Mouse (Mus musculus) embryo, embryonic 11.5 days (tissue): ENCODE data around the gene Shisal2a.

ENCODE experiments used
- DNase-seq: peaks from one replicate; pipeline ENCODE4 v3.0.0-alpha.2; 2012; ENCODE audit warnings: low read depth, low spot score

Shisal2a gene

GRCm38 (mm10) chr4:108338321-108338733 lies 44.8 kb downstream of the Shisal2a start:
- no peak for DNase-seq

DNA sequence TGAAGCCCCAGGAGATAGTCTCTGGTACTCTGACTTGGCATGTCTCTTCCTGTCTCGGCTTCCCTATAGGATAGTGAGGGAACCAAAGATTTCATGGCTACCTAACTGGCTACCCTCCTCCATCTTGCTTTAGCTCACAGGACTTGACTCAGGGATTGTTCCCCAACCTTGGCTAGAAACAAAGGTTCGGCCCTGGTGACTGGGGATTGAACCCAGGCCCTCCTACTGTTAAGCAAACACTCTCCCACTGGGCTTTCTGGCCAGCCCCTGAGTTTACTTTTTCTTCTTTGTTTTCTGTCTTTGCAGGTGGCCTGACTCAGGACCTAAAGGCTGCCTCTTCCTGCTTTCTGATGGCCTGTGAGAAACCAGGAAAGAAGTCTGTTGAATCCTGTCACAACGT lies 45.3 kb downstream of the Shisal2a start:
- no peak for DNase-seq

GRCm38 (mm10) chr4:108336765-108337164 lies 46.4 kb downstream of the Shisal2a start:
- DNase-seq: no peak

DNA sequence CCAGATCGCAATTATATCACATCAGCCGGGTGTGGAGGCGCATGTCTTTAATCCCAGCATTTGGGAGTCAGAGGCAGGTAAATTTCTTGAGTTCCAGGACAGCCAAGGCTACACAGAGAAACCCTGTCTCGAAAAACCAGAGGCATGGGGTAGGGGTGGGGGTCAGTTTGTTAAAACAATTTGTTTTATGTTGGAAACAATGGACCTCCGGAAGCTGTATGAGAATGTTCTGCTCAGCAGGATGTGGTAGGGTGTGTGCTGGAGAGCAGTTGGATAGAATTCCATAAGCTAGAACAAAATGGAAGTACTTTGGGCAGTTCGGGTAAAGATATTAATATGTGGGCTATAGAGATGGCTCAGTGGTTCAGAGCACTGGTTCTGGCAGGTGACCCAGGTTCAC lies 47.7 kb downstream of the Shisal2a start:
- no peak for DNase-seq

GRCm38 (mm10) chr4:108332041-108332440 lies 51.1 kb downstream of the Shisal2a start:
- DNase-seq: no peak

DNA sequence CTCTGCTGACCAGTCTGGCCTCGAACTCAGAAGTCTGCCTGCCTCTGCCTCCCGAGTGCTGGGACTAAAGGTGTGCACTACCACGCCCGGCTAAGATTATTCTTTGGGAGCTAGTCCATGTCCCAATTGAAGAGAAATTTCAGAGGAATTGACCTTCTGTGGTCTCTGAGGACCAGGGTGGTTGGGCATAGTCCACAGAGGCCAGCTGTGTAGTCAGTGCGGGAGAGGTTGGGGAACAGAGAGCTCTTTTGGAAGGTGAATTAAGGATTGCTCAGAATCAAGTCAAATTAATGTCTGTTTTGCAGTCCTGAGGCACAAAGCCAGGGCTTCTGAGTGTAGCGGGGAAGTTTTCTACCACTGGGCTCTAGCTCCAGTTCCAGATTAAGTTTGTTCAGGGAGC lies 53.3 kb downstream of the Shisal2a start:
- no peak for DNase-seq

GRCm38 (mm10) chr4:108327730-108328484 lies 55.2 kb downstream of the Shisal2a start, which contains the start of gene Coa7:
TSS of gene Coa7 (plus strand) at chr4:108328140.
- DNase-seq: peak; percentile 97

DNA sequence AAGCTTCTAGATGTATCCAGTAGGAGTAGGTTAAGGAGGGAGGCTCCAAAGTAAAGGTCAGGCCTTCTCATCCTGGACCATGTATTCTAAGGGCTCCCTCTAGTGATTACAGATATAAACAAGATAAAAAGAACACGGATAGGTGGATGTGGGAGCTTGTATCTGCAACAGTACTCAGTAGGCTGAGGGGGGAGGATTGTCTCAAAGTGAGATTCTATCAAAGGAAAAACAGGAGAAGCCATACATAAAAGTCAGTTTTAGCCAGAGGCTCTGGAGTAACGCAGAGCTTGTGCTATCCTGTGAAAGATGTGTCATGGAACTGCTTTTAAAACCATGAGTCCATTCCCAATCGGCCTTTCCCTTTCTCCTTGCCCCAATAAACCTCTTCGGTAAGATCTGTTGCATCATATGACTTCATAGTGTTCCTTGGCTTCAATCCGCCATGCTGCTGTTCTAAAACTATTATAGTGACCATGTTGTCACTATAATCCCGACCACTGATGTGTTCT lies 56.0 kb downstream of the Shisal2a start:
- no peak for DNase-seq

DNA sequence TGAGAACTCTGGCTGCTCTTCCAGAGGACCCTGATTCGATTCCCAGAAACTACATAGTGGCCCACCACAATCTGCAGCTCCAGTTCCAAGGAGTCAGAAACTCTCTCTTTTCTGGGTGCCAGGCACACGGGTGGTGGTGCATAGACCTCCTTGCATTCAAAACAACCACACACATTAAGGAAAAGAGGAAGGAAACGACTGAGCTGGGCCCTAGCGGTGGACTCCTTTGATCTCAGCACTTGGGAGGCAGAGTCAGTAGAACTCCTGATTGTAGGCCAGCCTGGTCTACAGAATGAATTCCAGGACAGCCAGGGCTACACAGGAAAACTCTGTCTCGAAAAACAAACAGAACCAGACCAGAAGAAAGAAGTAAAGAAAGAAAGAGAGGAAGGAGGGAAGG lies 59.6 kb downstream of the Shisal2a start:
- no peak for DNase-seq

DNA sequence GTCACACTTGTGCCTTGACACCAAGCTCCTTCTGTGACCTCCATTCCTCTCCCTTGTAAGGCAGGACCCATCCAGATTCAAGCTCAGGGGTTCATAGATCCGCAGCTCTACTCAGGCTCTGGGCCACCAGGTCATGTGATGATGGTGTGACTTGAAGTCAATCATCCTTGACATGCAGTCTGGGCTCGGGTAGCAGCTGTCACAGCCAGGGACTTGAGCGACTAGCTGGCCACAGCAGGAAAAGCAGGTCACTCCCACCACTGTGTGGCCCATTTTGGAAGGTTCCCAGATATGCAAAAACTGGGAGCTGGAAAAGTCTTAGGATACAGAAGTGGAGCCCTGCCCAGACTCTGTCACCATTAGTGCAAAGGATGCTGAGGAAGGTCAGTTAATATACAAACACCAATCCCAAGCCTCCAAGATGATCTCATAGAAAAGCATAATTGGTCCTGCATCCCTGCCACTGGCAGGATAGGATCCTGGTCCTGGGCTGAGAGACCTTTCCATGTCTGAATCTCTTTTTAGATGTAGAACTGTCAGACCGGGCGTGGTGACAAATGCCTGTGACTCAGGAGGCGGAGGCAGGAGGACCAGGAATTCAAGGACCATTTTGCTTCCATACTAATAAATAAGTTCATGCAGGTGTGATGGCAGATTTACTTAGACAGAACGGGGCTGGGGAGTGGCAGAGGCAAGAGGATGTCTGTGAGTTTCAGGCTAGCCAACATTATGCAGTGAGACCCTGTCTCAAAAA lies 62.3 kb downstream of the Shisal2a start:
- no peak for DNase-seq

DNA sequence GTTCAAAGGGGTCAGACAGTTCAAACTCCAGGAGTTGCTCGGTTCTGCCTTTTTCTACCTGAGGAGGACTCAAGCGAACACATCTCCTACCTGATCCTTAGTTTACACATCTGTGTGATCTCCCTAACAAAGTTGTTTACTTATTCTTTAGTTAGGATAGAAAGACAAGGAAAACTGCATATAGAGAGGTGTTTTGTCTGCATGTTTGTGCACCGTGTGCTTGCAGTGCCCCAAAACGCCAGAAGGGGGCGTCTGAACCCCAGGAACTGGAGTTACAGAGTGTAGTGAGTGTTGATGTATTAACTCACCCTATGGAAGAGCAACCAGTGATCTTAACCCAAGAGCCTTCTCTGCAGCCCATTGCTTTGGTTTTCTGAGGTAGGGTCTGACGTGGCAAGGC lies 63.4 kb downstream of the Shisal2a start:
- no peak for DNase-seq

DNA sequence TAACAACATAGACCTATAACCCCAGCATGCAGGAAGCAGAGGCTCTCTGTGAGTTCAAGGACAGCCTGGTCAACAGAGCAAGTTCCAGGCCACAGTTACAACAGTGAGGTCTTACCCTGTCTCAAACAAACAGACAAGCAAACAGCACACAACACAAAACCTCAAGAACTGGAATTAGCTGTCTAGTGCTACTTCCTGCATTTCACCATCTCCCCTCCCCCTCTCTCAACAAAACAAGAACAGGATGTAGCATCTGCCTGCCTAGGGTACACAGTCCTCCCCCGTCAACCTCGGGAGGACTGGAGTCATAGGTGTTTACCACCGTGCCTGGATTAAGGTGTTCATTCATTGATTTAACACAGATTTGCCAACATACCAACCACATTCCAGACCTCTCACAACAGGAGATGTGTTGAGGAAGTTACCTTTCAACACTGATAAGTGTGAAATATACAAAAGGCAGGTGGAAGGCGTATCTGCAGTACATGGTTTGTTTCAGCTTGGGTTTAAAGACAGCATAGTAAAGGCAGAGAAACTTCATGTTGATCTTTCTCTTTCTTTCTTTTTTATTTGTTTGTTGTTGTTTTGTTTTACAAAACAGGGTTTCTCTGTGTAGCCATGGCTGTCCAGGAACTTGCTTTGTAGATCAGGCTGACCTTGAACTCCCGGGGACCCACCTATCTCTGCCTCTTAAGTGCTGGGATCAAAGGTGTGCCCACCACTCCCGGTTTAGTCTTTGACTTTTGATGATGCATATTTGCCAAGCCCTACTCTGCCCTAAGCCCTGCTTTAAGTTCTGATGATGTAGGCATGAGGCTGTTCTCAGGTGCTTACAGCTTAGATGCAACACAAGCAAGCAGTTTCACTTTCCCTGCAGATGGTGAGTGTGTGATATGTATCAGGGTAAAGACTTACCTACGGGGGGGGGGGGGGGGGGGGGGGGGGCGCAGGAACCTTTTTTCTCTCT lies 64.2 kb downstream of the Shisal2a start:
- DNase-seq: no peak
